Mouse (Mus musculus) adrenal gland, adult (tissue): ENCODE data around the gene Zfp931.
"Not testable (repeated sequence)": the region's sequence is repeated elsewhere in the genome, so short reads cannot be mapped to it uniquely, and the experiment has no call there.

Source experiments
- DNase-seq, 2 experiments: peaks; one replicate each; pipeline ENCODE4 v3.0.0; 2022 to 2023; ENCODE audit warnings: low spot score in 1 of 2; ENCODE audit not compliant: inconsistent age in 2 of 2

The Zfp931 gene

DNA sequence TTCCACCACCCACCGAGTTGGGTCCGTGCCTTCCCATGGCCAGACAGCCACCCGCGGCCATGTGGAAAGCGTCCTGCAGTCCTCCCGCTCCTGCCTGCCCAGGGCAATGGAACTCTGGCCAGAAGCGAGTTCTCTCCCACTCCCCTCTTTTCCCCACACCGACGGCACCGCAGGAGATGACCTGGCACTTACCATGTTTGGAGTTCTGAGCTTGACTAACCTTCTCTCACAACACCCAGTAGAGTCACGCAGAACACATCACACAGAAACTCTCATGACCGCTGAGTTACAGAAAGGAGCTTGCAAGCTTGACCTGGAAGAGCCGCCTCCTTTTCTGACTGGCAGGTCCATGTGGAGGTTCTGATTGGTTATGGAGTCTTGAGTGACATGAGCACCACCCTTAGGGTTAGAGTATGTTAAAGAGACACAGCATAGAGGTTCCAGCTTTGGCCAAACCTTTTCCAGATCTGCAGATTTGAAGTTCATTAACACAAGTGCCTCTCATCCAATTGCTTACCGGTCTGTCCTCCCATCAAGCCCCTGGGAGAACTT lies at the start of gene Zfp931:
TSS of gene Zfp931 (minus strand) at position 311 of the 552 bp plus-strand sequence.
- DNase-seq, result peak; percentile 66 to 93

DNA sequence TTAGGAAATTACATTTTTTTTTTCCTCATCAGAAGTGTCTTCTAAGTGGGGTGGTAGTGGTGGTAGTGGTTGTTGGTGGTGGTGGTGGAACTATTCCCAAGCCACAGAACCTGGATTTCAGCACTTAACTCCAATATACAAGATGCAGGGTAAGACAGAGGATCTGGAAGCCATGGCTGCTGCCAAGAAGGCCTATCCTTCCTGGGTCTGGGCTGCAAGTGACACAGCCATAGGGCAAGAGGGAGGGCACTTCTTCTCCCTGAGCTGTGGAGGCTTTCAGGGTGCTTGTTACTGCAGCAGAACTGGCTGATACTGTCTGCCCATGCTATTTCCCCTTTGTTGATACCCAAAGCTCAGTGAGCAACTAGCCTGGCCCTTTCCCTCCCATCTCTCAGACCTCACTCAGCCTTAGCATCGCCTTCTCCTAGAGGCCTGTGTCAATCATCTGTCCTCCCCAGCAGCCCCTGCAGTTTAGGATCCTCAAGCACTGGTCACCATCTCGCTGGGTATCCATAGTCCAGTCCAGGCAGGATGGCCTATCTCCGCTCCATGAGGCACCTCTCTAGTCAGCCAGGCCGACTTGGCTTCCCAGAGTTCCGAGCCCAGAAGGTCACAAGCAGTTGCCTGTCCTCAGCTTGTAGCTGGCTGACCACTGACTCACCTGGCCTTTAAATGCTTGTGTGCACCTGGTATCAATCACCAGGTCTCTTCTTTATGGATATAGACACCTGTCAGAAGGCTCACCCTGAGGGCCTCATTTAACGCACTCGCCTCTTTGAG lies 48.0 kb upstream of the Zfp931 start:
- DNase-seq, result no peak

DNA sequence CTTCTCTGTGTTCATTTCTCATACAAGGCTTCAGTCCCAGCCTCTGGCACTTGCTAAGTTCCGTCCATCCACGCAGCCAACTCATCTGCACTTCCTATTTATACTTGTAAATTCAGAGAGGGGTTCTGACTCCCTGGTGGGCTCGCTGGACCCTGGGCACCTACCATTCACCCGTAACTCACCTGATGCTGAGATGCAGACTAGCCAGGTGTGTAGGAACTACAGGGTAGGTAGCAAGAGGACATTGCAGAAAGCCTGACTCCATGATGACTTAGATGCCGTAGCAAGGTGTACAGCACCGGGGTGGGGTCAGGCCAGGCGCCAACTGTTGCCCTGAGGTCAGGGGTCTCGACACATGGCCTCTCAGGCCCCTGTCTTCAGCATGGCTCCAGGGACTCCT lies 47.2 kb upstream of the Zfp931 start:
- DNase-seq, result peak in 1 of 2 experiments; percentile 0

DNA sequence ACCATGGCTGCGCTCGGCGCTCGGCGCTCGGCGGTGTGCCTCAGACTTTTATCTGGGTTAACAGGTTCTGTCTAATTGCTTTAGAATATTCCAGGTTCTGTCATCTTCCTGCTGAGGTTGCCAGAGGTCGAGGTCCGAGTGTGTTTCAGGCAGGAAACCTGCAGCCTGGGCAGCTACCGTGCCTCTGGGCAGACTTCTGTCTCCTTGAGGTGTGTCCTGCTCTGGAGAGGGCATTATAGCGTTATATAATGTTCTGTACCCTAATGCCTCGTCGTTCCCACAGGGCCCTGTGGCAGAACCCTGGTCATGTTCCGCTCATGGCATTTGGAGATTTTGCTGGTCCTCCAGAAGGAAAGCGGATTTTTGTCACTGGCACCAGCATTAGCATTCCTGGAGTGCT lies 45.2 kb upstream of the Zfp931 start:
- DNase-seq, result peak in 1 of 2 experiments; percentile 1

DNA sequence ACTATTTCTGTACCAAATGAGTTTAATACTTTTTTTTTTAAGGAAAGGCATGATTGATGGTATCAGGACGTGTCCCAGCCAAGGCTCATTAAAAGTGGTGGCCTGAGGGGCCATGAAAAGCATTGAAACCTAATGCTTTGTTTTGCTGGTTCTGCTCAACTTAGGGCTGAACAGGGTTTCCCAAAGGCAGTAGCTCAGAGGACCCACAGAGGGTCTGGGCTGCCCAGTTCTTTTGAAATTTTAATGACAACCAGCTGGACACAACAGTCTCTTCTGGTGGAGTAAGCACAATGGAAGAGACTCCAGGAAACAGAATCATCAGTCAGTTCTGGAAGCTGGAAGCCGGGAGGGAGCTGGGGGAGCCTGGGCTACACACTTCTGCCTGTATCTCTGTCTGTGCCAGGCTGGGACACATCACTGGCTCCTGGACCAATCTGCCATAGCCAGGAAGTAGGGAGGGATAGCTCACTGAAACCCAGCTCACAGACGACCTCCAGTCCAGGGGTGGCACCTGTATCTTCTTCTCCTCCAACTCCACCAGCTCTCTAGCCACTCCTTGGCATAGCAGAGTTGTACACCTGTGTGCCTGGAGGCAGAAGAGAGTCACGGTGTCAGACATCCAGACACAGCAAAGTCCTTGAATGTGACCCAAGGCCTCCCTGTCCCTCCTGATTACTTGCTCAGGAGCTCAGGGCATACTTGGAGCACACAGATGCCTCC lies 43.8 kb upstream of the Zfp931 start:
- DNase-seq, result peak in 1 of 2 experiments; percentile 2

DNA sequence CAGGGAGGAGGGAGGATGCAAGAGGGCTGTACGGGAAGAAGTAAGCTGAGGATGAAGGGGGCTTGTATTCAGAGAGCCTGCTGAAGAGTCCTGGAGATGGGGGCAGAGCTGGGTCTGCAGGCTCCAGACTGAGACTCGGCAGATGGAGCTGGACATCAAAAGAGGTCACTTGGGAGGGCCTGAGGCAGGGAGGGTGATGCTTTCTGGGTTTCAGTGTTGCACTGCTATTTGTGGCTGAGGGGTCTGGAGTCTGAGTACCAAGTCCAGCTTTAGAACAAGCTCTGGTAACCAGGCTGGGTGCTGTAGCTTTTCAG lies 43.1 kb upstream of the Zfp931 start:
- DNase-seq, result no peak

DNA sequence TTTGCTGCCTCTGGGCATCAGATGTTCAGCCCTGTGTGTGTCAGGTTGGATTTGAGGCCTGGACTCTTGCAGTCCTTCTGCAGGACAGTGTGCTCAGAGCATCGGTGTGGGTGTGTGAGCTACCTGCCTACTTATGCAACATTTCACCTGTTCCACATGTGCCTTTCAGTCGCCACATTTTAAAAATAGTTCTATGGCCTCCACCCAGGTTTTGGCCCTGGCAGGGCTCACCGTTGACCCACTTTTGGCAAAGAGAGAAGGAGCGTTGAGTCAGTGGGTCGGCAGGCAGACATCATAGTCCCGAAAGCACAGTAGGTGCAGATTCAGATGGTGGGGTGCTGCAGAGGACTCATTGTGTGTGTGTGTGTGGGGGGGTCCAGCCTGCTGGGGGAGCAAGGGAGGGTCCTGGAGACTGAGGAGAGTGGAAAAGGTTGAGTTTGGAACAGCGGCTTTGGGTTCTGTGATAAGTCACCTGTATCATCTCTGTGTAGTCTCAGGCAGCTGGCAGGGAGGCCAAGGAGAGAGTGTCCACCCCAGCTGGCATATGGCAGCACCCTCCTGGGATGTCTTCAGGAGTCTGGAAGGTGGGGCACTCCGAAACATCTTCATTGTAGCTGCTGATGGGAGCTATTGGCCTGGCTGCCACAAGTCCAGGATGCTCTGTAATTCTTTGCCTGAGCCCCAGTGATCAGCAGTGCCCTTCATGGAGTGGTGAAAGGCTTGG lies 42.5 kb upstream of the Zfp931 start:
- DNase-seq, result peak in 1 of 2 experiments; percentile 1

DNA sequence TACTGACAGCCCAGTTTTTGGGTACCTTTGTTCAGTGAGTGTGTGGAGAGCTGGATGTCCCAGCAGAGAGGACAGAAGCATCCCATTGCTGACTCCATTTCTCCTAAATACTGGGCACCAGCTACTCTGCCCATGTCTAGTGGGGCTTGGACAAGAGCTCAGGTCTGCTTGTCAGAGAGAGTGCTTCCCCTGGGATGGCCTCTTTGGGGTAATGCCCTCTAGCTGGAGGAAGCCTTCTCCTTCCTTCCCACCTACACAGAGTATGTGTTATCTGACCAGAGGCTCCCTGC lies 42.0 kb upstream of the Zfp931 start:
- DNase-seq, result no peak

DNA sequence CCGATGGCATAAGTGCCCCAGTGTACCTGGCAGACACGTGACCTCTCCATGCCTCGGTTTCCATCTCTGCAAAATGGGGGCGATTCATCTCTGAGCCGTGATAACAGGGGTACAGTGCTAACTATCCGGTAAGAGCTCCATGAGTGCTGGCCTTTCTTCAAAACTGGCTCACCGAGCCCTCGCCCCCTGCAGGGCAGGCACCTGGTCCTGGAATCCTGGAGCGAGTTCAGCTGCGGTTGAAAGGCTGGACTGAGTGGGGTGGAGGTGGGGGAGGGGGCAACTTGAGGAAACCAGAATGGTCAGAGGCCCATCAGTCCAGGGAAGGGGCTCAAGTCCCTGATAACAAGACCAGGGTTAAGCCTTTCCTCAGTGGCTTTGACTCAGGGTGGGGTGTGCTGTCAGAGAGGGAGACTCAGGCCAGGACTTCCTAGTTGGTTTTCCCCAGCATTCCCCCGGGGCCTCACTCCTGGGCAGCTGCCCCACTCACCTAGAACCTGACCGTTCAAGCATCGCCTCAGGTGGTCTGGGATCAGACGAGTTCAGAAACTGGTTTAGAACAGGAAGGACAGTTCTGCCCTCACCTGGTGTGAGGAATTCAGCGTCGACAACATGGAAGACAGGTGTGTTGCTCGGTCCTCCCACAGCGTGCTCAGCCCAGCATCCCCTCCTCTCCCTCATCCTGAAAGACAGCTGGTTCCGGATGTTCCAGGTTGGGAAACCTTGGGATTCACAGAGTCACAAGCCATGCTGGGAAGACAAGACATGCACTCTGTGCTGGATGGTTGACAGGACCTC lies 41.5 kb upstream of the Zfp931 start:
- peak in 1 of 2 experiments; percentile 3 for DNase-seq

DNA sequence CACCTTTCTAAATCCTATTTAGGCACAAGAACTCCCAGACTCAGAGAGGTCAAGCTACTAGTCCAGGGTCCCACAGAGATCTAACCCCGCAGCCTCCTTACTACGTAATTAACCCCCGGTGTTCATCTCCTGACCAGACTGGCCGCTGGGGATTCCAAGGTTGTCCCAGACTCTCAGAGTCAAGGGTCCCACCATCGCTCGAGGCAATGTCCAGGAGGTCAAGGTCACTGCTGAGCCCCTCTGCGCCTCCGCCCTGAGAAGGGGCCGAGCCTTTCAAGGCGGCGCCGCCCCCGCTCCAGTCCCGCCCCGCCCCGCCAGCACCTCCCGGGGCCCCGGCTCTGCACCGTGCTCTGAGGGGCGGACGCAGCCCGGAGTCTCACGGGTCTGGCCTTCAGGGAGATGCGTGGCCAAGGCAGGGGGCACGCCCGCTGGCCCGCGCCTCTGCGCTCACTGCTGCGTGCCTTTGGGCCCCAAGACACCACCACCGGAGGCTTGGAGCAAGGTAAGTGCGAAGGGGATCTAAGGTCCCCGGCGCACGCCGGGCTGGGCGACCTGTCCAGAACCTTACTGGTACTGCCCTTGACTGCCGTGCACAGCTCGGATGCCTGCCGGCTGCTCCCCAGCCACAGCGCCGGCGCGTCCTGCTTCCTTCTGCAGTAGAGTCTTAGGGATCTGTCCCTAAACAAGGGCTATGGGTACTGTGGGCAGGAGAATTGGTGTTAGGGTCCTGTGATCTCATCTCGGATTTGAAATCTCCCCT lies 40.7 kb upstream of the Zfp931 start, which contains the start of gene Phactr3:
TSS of gene Phactr3 (plus strand) at position 175 of the 760 bp plus-strand sequence.
- peak; percentile 17 to 36 for DNase-seq

DNA sequence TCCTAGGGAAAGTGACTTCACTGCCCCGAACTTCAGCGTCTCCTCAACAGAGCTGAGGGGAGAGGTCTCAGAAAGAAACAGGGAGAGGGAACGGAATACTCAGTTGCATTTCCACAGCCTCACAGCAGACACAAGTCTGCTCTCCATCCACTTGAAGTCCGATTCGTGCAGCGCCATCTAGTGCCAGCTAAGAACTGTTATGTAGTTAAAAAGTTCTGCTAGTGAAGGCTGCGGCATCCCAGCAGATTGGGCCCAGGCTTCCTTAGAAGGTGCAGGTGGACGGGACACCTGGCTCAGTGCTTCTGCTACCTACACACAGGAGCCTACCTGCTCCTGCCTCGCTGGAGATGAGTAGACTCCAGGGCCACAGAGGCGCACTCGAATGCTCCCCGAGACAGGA lies 39.7 kb upstream of the Zfp931 start:
- peak; percentile 31 to 67 for DNase-seq

DNA sequence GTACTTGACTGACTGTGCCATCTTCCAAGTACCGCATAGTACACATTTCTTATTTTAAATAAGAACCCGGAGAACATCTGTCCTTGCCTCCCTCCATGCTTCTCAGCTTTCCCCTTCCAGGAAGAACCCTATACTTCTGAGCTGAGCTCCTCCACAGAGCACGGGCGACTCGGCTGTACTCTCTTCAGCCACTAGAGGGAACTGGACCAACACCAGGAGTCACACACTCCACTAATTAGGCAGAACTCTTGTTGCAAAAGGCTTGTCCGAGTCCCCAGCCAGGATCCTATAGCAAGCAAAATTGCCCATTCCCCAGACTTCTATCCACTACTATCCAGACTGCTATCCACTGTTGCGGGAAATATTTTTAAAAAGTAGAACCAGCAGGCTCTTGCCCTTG lies 23.7 kb upstream of the Zfp931 start:
- DNase-seq, result peak; percentile 33 to 81

DNA sequence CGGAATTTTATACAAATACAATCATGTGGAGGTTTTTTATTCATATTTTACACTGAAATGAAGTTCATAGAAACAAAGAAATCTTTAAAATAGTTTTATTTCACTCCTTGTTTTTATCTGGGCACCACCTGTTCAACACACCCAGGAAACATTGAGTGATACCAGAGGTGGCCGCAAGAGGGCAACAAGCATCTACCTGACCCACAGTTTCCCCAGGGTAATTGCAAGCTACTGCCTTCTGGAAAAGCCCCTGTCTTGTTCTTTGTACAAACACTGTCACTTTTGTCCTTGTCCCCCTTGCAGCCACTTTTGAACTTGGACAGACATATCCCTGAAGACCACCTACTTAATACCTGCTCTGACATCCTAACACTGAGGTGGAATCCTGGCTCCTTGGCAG lies 19.7 kb upstream of the Zfp931 start:
- peak in 1 of 2 experiments; percentile 78 for DNase-seq

DNA sequence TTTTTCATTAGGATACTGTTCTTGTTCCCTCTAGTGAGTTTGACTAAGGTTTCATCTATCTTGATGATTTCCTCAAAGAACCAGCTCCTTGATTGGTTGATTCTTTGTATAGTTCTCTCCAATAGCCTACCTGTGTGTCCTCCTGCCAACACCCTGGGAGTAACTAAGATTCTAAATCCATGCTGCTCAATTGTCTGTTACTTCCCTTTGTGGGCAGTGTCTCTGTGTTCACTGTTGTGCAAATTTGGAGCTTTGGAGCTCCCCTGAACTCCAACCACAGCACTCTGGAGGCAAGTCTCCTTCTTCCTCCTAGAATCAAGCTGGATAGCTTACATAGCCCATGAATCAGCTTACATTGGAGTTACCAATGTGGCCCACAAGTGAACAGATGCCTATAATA lies 11.3 kb upstream of the Zfp931 start:
- no peak for DNase-seq

DNA sequence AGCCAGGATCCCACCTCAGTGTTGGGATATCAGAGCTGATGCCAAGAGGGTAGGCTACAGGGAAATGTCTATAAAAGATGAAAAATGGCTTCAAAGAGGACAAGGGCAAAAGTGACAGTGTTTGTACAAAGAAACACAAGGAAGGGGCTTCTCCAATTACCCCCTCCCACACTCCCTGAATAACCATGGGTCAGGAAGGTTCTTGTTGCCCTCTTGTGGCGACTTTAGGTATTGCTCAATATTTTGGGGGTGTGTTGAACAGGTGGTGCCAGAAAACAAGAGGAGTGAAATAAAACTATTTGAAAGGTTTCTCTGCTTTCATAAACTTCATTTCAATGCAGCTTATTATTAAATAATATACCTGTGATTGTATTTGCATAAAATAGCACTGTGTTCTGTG lies 20.1 kb downstream of the Zfp931 start:
- DNase-seq, result peak; percentile 49 to 91

DNA sequence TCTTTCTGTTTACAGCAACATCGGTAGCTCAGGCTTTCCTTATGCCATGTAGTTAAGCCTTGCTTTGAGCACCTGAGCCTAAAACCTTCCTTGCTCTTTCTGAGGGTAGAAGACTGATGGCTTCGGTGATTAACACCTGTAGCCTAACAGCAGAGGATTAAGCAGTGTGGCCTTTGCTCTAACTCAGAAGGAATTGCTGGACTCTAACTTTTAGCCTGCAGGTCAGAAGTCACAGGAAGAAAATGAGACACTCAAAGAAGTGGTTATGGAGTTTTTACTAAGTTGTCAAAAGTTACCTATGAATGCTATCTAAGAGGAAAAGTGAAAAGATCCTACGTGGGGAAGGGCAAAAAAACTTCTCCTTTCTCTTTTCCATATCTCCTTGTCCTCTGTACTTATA lies 50.7 kb downstream of the Zfp931 start:
- DNase-seq, result not testable (repeated sequence)

DNA sequence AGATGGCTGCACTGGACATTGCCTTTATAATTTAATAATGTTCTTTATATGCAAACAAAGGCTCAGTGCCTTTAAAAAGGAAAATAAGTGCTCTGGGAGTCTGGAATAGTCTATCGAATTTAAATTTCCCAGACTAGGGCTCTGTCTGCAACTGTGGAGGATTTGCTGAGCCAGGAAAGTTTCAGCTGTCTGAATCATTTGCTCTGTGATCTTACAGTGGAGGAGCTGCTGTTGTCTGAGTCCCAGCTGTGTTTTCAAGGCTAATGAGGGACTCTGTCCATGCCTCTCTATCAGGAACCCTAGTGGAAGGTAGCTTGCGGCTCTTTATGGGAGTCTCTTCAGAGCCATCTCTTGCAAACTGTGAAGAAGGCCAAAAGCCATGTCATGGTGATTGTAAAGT lies 54.4 kb downstream of the Zfp931 start:
- peak; percentile 50 to 85 for DNase-seq

DNA sequence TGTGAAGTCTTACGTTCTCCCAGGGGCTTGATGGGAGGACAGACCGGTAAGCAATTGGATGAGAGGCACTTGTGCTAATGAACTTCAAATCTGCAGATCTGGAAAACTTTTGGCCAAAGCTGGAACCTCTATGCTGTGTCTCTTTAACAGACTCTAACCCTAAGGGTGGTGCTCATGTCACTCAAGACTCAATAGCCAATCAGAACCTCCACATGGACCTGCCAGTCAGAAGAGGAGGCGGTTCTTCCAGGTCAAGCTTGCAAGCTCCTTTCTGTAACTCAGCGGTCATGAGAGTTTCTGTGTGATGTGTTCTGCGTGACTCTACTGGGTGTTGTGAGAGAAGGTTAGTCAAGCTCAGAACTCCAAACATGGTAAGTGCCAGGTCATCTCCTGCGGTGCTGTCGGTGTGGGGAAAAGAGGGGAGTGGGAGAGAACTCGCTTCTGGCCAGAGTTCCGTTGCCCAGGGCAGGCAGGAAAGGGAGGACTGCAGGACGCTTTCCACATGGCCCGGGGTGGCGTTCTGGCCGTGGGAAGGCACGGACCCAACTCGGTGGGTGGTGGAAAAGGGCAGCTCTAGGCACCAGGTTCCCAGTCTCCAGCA lies 55.2 kb downstream of the Zfp931 start, which contains the start of gene Zfp971:
TSS of gene Zfp971 (plus strand) at position 274 of the 601 bp plus-strand sequence.
- peak; percentile 66 to 91 for DNase-seq

DNA sequence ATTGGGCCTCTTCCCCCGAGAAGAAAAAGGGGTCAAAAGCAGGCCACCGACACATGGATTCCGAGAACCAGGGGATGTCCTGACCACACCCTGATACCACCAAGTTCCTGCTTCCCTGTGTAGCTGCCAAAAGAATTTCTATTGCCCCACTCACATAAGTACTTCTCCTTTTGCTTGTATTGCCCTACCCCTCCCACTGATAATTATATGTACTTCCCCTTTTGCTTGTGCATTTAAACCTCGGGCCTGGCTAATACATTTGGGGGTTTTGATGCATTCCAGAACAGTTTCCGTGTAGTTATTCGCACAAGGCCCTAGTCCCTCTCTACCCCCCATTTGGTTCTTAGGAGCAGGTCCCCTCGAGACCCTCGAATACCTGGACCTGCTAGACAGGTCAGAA lies 57.5 kb downstream of the Zfp931 start:
- not testable (repeated sequence) for DNase-seq

DNA sequence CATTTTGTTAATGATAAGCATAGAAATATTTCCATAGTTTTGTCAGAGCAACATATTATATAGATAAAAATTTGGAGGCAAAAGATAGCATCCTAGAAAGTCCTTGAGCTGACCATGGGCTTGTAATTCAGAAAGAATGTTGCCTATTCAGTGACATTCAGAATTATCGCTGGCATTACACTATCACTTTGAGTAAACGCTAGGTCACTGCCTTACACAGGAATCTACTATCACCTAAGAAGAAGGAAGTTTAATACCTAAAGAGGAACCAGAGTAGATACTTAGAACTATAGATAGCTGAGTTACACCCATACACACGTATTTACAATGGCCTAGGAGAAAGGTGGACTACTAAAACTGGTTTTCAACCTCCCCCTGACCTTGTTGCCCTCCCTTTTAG lies 58.8 kb downstream of the Zfp931 start:
- DNase-seq, result not testable (repeated sequence)
